Mouse (Mus musculus) bone marrow, adult 2 months (tissue): ENCODE results near the gene Oscp1. TPM values are rescaled to one million over a fixed set of nuclear protein-coding genes. Genes with fewer than 3 reads are reported as not detected.

Experiments
- H3K27ac ChIP-seq: fragments of 200-500 bp; 2 replicates; pipeline ENCODE4 v1.5.1; 2012; ENCODE audit warnings: low read depth, mild to moderate bottlenecking, control low read depth, inconsistent platforms, low read length; ENCODE audit not compliant: control insufficient read depth, poor library complexity, insufficient read depth
- H3K4me1 ChIP-seq: fragments of 200-500 bp; 2 replicates; pipeline ENCODE4 v1.6.1; 2011; ENCODE audit warnings: low read length; ENCODE audit not compliant: control insufficient read depth, insufficient read depth
- H3K4me3 ChIP-seq: fragments of 200-500 bp; replicated peaks from 2 replicates; pipeline ENCODE3; 2011; ENCODE audit warnings: mild to moderate bottlenecking, low read depth, low read length, control low read depth; ENCODE audit not compliant: control insufficient read depth
- CTCF ChIP-seq: fragments of 200-500 bp; IDR thresholded peaks from 2 replicates; pipeline ENCODE4 v1.5.1; 2011; ENCODE audit warnings: low read length, control low read depth; ENCODE audit not compliant: control insufficient read depth, insufficient read depth
- POLR2A ChIP-seq: fragments of 200-500 bp; IDR thresholded peaks from 2 replicates; pipeline ENCODE4 v1.6.1; 2011; ENCODE audit warnings: low read depth, mild to moderate bottlenecking, control low read depth, low read length, borderline replicate concordance; ENCODE audit not compliant: control insufficient read depth
- WGBS: fragments of 180-500 bp; shearing (Covaris S2); methylation state at CpG from one replicate; pipeline ENCODE4 v1.1.7; 2018; 5-methylcytosine and 5-hydroxymethylcytosine counted together
- polyA plus RNA-seq: library from polyadenylated mRNA; stranded (reverse); fragments of >200 nt; gene quantifications from 2 replicates; pipeline ENCODE4 v1.2.4, GENCODE M21; 2011; ENCODE audit warnings: low replicate concordance; ENCODE audit not compliant: missing spikeins, insufficient read depth, insufficient read length

Oscp1 gene
- polyA plus RNA-seq, 1 experiment, result 8.2 TPM

DNA sequence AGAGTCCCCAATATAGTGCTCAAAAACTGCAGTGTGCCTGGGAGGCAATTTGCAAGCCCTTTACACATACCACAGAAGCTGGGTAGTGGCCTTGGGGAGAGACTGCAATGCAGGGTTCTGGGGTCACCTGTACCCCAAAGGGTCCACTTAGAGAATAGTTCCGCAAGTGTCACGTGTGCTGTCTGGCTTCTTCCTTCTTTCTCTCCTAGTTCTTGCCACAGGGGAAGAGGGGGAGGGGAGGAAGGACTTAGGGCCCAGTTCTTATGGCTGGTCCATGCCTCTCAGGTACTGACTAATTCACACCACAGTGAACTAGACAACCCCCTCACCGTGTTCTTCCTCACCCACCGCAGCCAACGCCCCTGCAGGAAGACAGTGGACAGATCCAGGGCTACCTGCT lies 23.0 kb upstream of the Oscp1 start:
- WGBS, result 58% methylated on average over 5 of the region's 5 CpGs
- Histone ChIP-seq H3K27ac (no peak overlapping the region), H3K4me3 (no peak overlapping the region), H3K4me1 (peaks cover 2% of the 10 kb centered on the region; the same call in 1 of the 2 replicates)
- TF ChIP-seq CTCF, result no peak

DNA sequence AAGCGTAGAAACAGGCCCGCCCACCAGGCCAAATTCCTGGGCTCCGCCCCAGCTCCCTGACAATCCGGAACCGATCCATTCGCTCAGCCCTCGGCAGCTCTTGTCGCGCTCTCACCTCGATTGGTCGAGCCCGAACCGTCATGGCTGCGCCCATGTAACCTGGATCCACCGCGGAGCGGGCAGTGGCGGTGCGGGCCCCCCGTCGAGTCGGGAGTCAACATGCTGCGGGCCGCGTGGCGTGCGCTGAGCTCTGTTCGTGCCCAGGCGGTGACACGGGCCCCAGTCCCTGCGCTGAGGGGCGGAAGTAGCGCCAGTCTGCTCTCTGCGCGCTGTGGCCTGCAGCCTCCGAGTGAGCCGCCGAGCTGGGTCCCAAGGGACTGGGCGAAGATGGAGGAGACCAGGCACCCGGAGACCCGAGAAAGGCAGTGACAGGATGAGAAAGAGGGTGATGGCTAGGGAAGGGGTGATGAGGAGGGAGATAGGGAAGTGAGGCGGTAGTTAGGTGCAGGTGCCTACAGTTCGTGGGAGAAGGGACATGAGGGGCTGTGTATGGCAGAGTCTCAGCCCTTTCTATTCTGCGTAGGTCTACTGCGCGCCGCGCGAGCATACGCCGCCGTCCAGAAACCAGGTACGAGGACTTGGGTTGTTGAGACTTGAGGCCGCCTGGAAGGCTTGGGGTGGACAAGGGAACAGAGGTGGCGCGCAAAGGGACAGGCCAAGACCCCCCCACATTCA lies 11.3 kb upstream of the Oscp1 start, which contains the start of gene Mrps15:
Mrps15 (plus strand) TSS at position 75 of the 735 bp plus-strand sequence.
- no peaks in the 10 kb centered on the region; the same call in 1 of the 2 replicates for H3K4me1 ChIP-seq
- TF ChIP-seq POLR2A (peak; percentile 61; the same call in 1 of the 2 replicates), CTCF (no peak)
- peak within 1 kb of the TSS; percentile 97 for H3K4me3 ChIP-seq
- WGBS, result 1% methylated on average over 56 of the region's 56 CpGs
- H3K27ac ChIP-seq, result peak within 1 kb of the TSS; percentile 83

DNA sequence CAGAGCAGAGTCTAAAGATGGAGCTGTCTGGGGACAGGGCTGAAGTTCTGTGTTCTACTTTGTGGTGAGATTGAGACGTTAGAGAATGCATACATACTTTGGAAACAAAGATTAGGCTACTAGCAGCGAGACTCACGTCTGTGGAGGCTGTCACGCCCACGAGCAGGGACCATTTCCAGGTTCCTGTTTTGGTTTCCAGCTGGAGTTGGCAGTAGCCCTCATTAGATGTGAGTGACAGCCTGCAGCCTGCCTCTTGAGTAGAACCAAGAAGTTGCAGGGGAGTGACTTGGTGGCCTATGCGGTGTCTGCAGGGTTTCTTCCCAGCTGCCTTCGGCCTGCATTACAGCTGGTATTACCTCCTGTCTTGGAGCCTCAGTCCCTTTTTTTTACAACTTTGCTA lies 6.7 kb upstream of the Oscp1 start:
- no peak for TF ChIP-seq CTCF
- TF ChIP-seq POLR2A, result no peak
- H3K27ac ChIP-seq, result no peak overlapping the region
- no peak overlapping the region for H3K4me3 ChIP-seq
- no peaks in the 10 kb centered on the region; the same call in 1 of the 2 replicates for H3K4me1 ChIP-seq
- 56% methylated on average over 7 of the region's 7 CpGs for WGBS

DNA sequence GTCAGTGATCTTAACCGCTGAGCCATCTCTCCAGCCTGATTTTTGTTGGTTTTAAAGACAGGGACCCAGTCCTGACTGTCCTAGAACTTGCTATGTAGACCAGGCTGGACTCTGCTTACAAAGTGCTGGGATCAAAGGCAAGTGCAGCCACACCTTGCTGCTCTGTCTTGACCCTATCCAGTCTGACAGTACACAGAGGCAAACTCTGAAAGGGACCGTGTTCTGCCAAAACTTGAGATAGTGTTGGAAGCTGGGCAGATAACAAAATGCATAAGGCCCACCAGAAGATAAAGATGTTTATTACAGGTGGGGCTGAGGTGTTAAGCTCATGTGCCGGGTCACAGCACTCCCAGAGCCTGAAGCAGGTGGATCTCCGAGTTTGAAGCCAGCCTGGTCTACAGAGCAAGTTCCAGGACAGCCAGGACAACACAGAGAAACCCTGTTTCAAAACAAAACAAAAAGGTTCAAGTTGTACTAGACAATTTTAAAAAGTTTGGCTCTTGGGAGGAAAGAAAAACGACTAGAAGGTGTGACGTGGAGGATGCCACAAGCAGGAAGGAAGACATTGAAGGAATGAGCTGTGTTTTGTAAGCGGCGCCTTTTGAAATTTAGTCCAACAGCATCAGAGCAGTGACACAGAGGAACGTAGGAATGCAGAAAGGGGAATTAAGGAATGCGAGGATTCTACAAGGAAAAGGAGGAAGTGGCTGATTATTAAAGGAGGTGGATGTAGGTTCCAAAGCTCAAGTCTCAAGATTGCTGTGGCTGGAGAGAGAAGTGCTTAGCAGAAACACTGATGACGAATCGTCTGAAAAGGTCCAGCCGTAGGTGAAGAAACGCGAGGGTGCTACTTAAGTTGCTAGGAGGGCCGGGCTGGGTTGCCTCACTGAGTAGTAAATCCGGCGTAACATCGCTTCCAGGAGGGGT lies 895 bp upstream of the Oscp1 start:
- Histone ChIP-seq H3K4me3 (peak overlapping the region; percentile 72), H3K27ac (peak overlapping the region; percentile 74), H3K4me1 (no peaks in the 10 kb centered on the region; the same call in 1 of the 2 replicates)
- 11% methylated on average over 19 of the region's 19 CpGs for WGBS
- TF ChIP-seq CTCF (no peak), POLR2A (no peak)

DNA sequence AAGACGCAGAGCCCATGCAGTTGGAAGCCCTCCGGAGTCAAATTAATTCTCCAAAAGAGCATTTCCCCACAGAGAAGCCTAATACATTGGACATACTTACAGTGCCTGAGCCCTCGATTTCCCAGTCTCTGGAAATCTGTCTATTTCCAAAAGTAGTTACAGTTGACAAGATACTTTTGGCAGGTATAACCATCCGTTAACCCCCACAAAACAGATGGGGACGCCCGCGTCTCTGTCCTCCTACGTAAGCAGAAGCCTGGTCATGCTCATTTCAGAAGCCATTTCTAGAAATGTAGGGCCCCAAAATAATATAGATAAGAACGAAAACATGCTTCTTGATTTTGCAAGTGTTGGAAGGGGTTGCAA lies 615 bp downstream of the Oscp1 start:
- Histone ChIP-seq H3K4me3 (peak overlapping the region; percentile 72), H3K27ac (no peak overlapping the region), H3K4me1 (no peaks in the 10 kb centered on the region; the same call in 1 of the 2 replicates)
- TF ChIP-seq CTCF (no peak), POLR2A (no peak)
- WGBS, result 51% methylated on average over 9 of the region's 9 CpGs

DNA sequence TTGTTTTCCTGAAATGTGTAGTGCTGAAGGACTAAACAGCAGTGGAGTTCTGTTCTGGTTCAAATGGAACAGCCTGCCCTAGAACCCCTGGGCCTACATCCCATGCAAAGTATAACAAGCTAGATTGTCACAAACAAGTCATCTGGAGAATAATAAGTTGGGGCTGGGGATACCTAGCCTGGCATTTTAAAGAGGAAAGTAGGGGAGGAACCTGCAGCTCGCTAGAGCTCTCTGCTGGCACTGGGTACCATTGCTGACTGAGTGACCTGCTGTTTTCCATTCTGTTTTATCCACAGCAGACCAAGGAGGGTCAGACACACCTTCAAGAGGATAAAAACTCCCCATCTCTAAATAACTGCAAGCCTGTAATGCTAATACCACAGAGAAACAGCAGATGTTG lies 4.5 kb downstream of the Oscp1 start:
- TF ChIP-seq CTCF (no peak), POLR2A (no peak)
- WGBS, result 21% methylated on average over 1 of the region's 1 CpGs
- peak overlapping the region; percentile 61; the same call in 1 of the 2 replicates for H3K27ac ChIP-seq
- H3K4me3 ChIP-seq, result no peak overlapping the region
- H3K4me1 ChIP-seq, result peaks cover 6% of the 10 kb centered on the region

DNA sequence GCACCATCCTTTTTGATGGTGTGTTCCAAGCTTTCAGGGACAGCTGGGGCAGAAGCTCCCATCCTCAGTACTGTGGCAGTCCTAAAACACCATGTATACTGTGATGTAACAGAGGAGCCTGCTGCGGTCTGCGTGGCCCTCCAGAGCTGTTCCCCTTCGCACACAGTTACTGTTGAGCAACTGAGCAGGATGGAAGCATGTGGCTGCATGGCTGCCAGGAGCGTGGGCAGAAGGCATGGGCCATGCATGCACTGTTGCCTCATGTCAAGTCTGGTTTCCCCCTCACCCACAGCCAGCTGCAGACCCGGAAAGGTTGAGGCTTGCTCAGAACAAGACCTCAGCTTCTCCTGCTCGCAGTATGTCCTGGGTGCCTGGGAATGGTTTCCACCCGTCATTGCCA lies 6.9 kb downstream of the Oscp1 start:
- peaks cover 8% of the 10 kb centered on the region for H3K4me1 ChIP-seq
- TF ChIP-seq CTCF (no peak), POLR2A (0 out of 2 replicates have a peak, but pooled peaks have one; percentile 8)
- 37% methylated on average over 7 of the region's 7 CpGs for WGBS
- H3K27ac ChIP-seq, result peak overlapping the region; percentile 43
- H3K4me3 ChIP-seq, result no peak overlapping the region

DNA sequence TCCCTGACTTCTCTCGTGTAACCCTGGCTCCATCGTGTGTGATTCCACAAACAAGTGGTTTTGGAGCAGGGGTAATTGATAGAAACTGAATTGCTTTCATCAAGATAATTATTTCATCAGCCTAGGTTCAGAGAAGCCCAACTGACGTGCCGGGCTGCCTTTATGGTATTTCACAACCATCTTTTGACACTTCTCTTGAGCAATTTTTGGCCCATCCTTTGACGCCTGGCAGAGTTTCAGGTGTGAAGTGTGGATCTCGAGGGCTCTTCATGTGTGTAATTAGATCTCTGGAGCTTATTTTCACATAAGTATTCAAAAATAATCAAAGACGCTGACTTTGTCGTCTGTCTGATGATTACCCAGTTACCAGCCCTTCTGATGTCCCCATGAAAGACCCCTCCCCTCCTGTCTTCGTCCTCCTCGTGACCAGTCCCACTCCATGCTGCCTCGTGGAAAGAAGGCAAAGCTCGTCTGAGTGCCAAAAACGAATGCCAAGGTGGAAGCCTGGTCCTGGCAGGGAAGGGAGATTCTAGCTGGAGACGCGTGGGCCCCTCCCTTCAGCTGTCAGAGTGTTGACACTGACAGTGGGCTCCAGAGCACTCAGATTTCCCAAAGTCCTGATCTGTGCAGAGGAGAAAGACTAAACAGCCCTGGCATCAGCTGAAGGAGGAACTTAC lies 9.2 kb downstream of the Oscp1 start:
- TF ChIP-seq POLR2A (no peak), CTCF (no peak)
- H3K4me3 ChIP-seq, result no peak overlapping the region
- 47% methylated on average over 15 of the region's 15 CpGs for WGBS
- H3K4me1 ChIP-seq, result peaks cover 8% of the 10 kb centered on the region
- H3K27ac ChIP-seq, result peak overlapping the region; percentile 72
